Mouse (Mus musculus): ENCODE measurements around the gene Cdpf1. TPM values are rescaled to one million over a fixed set of nuclear protein-coding genes. Genes with fewer than 3 reads are reported as not detected.

Cdpf1 gene
- polyA plus RNA-seq (2012; rRNA removed), result 15.3 and 15.5 TPM in 2 replicates

GRCm38 (mm10) chr15:85811535-85812277 lies at the start of gene Cdpf1:
Cdpf1 (minus strand) TSS chr15:85811697.

GRCm38 (mm10) chr15:85859490-85860031 lies 48.1 kb upstream of the Cdpf1 start, which contains the start of gene Gtse1:
Gtse1 (plus strand) TSS chr15:85859745.

DNA sequence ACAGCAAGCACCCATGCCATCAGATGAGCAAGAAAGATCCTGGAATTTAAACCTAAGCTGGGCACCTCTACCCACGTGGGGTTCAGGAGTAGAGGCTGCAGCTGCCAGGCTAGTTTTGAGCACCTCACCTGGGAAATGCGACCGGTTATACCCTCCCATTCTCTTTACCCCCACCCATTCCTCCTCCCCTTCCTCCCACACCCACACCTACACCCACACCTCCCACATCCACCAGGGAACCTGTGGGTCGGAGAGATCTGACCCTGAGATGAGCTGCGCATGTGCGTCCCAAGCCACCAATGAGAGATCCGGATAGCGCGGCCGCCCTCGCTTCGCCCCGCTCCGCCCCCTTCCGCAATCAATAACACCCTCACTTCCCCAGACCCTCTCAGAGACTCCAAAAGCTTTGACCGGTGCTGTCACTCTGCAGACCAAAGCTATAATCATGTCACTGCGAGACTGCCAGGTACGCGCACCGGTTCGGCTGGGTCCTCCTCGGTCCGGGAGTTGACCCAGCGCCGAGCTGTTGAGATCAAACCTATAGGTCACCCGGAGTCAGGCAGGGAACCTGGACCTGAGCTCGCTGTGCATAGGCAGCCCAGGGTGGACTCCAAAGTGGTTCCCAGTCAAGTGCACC lies 20.6 kb upstream of the Cdpf1 start, which contains the start of gene Ttc38:
Gene Ttc38, plus strand, starts transcription at position 353 of the 637 bp plus-strand sequence.

DNA sequence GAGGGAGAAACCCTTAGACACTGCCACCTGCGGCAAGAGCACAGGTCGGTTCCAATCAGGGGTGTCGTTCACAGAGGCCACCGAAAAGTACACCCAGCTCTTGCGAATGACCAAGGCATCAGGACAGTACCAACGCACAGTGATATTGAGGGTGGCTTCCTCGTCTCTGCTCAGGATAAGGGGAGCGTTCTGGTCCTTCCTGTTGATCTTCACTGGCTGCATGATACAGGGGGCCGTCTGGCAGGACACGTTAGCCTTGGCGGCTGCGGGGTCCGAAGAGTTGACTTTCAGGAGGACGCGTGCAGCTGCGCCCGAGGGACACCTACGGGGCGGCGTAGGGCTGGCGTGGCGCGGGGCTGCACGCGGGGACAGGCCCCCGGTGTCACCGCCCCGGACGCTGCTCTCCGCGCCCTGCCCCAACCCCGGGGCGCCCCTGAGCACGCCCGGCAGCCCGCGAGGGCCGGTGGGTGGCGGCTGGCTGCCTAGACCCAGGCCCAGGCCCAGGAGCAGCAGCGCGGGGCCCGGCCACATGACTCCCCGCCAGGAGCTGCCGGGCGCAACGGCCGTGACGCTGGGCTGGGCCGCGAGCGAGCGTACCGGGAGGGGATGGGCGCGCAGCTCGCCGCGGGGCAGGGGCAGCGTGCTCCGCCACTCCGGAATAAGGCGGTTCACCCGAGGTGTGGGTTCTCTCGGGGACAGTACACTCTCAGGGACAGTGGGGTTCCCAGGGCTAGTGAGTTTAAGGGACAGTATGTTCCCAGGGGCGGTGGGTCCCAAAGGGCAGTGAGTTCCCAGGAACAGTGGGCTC lies 9.9 kb upstream of the Cdpf1 start, which contains the start of gene Pkdrej:
Gene Pkdrej, minus strand, starts transcription at position 532 of the 808 bp plus-strand sequence.

Other genes starting within 250 kb of the Cdpf1 start
- gene Wnt7b, start 229.2 kb downstream of the Cdpf1 start, polyA plus RNA-seq (2012; rRNA removed), result 31.3 and 32.7 TPM in 2 replicates
- gene Ppara, start 76.7 kb downstream of the Cdpf1 start, polyA plus RNA-seq (2012; rRNA removed), result 0.20 and 0.58 TPM in 2 replicates
- gene Pkdrej, start 10.0 kb upstream of the Cdpf1 start, polyA plus RNA-seq (2012; rRNA removed), result 0.07 and 0.11 TPM in 2 replicates
- gene Ttc38, start 20.6 kb upstream of the Cdpf1 start, polyA plus RNA-seq (2012; rRNA removed), result 2.2 and 3.5 TPM in 2 replicates
- 34.7 and 37.0 TPM in 2 replicates for gene Gtse1, start 48.0 kb upstream of the Cdpf1 start, polyA plus RNA-seq (2012; rRNA removed)
- 53.7 and 60.2 TPM in 2 replicates for gene Trmu, start 67.6 kb upstream of the Cdpf1 start, polyA plus RNA-seq (2012; rRNA removed)
- 9.7 and 12.7 TPM in 2 replicates for gene Celsr1, start 222.1 kb upstream of the Cdpf1 start, polyA plus RNA-seq (2012; rRNA removed)
- 23.2 and 23.7 TPM in 2 replicates for gene Gramd4, start 246.0 kb upstream of the Cdpf1 start, polyA plus RNA-seq (2012; rRNA removed)

All from central nervous system, embryonic 11.5 days (tissue).